Mouse (Mus musculus) cerebellum, adult 2 months (tissue): Measurements from ENCODE around the gene Prrc2b. TPM values are rescaled to one million over a fixed set of nuclear protein-coding genes. Genes with fewer than 3 reads are reported as not detected.

Source experiments
- DNase-seq, 2 experiments: peaks; one replicate each; pipeline ENCODE4 v3.0.0; 2021
- H3K27ac ChIP-seq: fragments of 200-500 bp; 2 replicates; pipeline ENCODE4 v1.5.1; 2012; ENCODE audit warnings: low read length, control low read depth, inconsistent platforms; ENCODE audit not compliant: insufficient read depth
- H3K27me3 ChIP-seq: fragments of 200-500 bp; 2 replicates; pipeline ENCODE4 v1.6.1; 2012; ENCODE audit warnings: inconsistent platforms, mild to moderate bottlenecking, low read length, moderate library complexity; ENCODE audit not compliant: control insufficient read depth, insufficient read depth
- H3K4me1 ChIP-seq: fragments of 200-500 bp; 2 replicates; pipeline ENCODE4 v1.6.1; 2011; ENCODE audit warnings: low read length; ENCODE audit not compliant: control insufficient read depth, insufficient read depth
- H3K4me3 ChIP-seq: fragments of 200-500 bp; replicated peaks from 2 replicates; pipeline ENCODE3; 2011; ENCODE audit warnings: mild to moderate bottlenecking, low read depth, low read length, control low read depth; ENCODE audit not compliant: insufficient read depth
- CTCF ChIP-seq: fragments of 200-500 bp; IDR thresholded peaks from 2 replicates; pipeline ENCODE4 v1.5.1; 2011; ENCODE audit warnings: low read depth, mild to moderate bottlenecking, control low read depth, low read length, moderate library complexity, borderline replicate concordance; ENCODE audit not compliant: insufficient read depth
- POLR2A ChIP-seq: fragments of 200-500 bp; IDR thresholded peaks from 2 replicates; pipeline ENCODE4 v1.6.1; 2011; ENCODE audit warnings: low read length, control low read depth, borderline replicate concordance; ENCODE audit not compliant: insufficient read depth
- WGBS: fragments of 180-500 bp; shearing (Covaris S2); methylation state at CpG from one replicate; pipeline ENCODE4 v1.1.7; 2018; 5-methylcytosine and 5-hydroxymethylcytosine counted together
- polyA plus RNA-seq: library from polyadenylated mRNA; depleted of rRNA; stranded (reverse); fragments of >200 nt; gene quantifications from 2 replicates; pipeline ENCODE4 v1.2.3, GENCODE M21; 2012

Gene Prrc2b
- polyA plus RNA-seq, 1 experiment: 88.9 TPM

GRCm38 (mm10) chr2:32182119-32182518, 31.2 kb downstream of the Prrc2b start:
- no peak for DNase-seq
- Histone ChIP-seq H3K4me3 (no peak overlapping the region), H3K27me3 (no peaks in the 10 kb centered on the region), H3K4me1 (peaks cover 79% of the 10 kb centered on the region), H3K27ac (peak overlapping the region; percentile 43)
- TF ChIP-seq CTCF (no peak), POLR2A (no peak)
- 24% methylated on average over 9 of the region's 9 CpGs for WGBS

- peak overlapping the region; percentile 59 for H3K27ac ChIP-seq
- peaks cover 80% of the 10 kb centered on the region for H3K4me1 ChIP-seq
- TF ChIP-seq POLR2A (no peak), CTCF (no peak)
- 4% methylated on average over 13 of the region's 13 CpGs for WGBS
- DNase-seq: peak; percentile 63 to 67
- H3K27me3 ChIP-seq: no peaks in the 10 kb centered on the region
- no peak overlapping the region for H3K4me3 ChIP-seq
Observed at GRCm38 (mm10) chr2:32182676-32183296, 31.9 kb downstream of the Prrc2b start.

- peaks cover 80% of the 10 kb centered on the region for H3K4me1 ChIP-seq
- TF ChIP-seq CTCF: no peak
- no peak for TF ChIP-seq POLR2A
- H3K27ac ChIP-seq: peak overlapping the region; percentile 85
- no peak overlapping the region for H3K4me3 ChIP-seq
- H3K27me3 ChIP-seq: no peaks in the 10 kb centered on the region
- 7% methylated on average over 13 of the region's 13 CpGs for WGBS
- peak; percentile 76 to 83 for DNase-seq
Observed at GRCm38 (mm10) chr2:32187019-32187551, 36.2 kb downstream of the Prrc2b start.

- peak; percentile 59 to 63 for DNase-seq
- Histone ChIP-seq H3K27ac (peak overlapping the region; percentile 85), H3K4me3 (no peak overlapping the region), H3K4me1 (peaks cover 75% of the 10 kb centered on the region), H3K27me3 (no peaks in the 10 kb centered on the region)
- WGBS: 11% methylated on average over 7 of the region's 7 CpGs
- TF ChIP-seq CTCF (no peak), POLR2A (no peak)
Observed at GRCm38 (mm10) chr2:32187649-32188048, 36.8 kb downstream of the Prrc2b start.

GRCm38 (mm10) chr2:32189060-32189681, 38.3 kb downstream of the Prrc2b start:
- H3K27ac ChIP-seq: peak overlapping the region; percentile 85
- H3K27me3 ChIP-seq: no peaks in the 10 kb centered on the region
- TF ChIP-seq CTCF: no peak
- no peak for TF ChIP-seq POLR2A
- no peak for DNase-seq
- peaks cover 63% of the 10 kb centered on the region for H3K4me1 ChIP-seq
- WGBS: 66% methylated on average over 5 of the region's 5 CpGs
- H3K4me3 ChIP-seq: no peak overlapping the region

- Histone ChIP-seq H3K4me3 (no peak overlapping the region), H3K27ac (no peak overlapping the region), H3K27me3 (no peaks in the 10 kb centered on the region), H3K4me1 (peaks cover 52% of the 10 kb centered on the region)
- WGBS: 14% methylated on average over 1 of the region's 1 CpGs
- peak in 1 of 2 experiments; percentile 67 for DNase-seq
- TF ChIP-seq POLR2A: no peak
- peak; percentile 47 for TF ChIP-seq CTCF
Observed at GRCm38 (mm10) chr2:32190620-32191019, 39.7 kb downstream of the Prrc2b start.

- TF ChIP-seq POLR2A (no peak), CTCF (peak; percentile 86)
- Histone ChIP-seq H3K27me3 (no peaks in the 10 kb centered on the region), H3K4me1 (peaks cover 41% of the 10 kb centered on the region), H3K4me3 (no peak overlapping the region), H3K27ac (peak overlapping the region; percentile 32; the same call in 1 of the 2 replicates)
- 63% methylated on average over 18 of the region's 18 CpGs for WGBS
- peak; percentile 75 to 79 for DNase-seq
Observed at GRCm38 (mm10) chr2:32191872-32192507, 41.1 kb downstream of the Prrc2b start.

- H3K4me3 ChIP-seq: no peak overlapping the region
- peak overlapping the region; percentile 41; the same call in 1 of the 2 replicates for H3K27ac ChIP-seq
- H3K27me3 ChIP-seq: no peaks in the 10 kb centered on the region
- WGBS: 40% methylated on average over 11 of the region's 11 CpGs
- TF ChIP-seq POLR2A (no peak), CTCF (no peak)
- peaks cover 47% of the 10 kb centered on the region for H3K4me1 ChIP-seq
- no peak for DNase-seq
Observed at GRCm38 (mm10) chr2:32198977-32199376, 48.1 kb downstream of the Prrc2b start.
